Mouse (Mus musculus) c-Kit-positive CD71-positive TER-119-negative erythroid progenitor cells, embryonic 14.5 days (primary cell): ENCODE data around the gene Smim23.

Experiments used
- DNase-seq: peaks from one replicate; pipeline ENCODE4 v3.0.0-alpha.2; 2013; ENCODE audit warnings: low read depth

Smim23 gene

DNA sequence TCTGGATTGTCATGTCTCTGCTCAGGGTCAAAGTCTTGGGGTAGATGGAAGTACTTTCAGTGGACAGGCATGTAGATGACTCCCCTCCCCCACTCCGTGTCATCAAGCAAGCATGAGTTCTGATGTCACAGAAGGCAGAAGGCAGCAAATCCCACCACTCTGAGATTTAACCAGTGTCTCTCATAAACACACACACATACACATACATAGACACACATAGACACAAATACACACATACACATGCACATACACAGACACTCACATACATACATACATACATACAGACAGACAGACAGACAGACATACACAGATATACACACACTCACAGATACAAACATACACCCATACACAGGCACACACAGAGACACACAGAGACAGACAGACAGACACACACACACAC is at the start of gene Smim23:
Gene Smim23, minus strand, starts transcription at position 101 of the 400 bp plus-strand sequence.
- no peak for DNase-seq

DNA sequence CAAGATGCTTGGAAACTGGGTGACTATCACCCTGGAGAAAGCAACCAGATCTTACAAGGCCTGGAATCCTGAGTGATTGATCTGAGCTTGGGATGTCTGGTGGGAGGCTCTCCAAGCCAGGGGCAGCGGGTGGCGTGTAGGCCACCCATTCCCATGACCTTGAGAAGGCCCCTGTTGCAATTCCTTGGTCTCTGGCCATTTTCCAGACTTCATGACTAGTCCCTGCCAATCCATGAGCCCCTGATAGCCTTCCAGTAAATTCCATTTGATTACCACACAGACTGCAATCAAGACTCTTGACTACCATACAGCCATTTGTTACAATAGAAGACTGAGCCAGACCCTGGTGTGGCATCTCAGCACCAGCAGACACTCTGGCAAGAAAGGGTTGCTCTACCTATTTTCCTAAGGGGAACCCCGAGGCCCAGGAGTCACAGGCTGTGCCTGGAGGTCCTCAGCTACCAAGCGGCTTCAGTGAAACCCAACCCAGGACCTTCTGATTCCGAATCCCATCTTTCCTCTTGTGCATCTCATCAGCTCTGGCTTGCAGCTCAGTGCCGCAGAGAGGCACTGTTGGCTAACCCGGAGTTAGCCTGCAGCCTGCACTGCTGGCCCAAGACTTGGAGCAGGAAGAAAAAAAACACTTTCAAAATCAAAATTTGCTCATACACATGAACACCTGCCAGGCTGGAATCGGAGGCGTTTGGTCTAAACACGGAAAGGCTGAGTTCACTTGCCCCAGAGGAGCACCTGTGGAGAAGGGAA is 44.4 kb upstream of the Smim23 start:
- no peak for DNase-seq

DNA sequence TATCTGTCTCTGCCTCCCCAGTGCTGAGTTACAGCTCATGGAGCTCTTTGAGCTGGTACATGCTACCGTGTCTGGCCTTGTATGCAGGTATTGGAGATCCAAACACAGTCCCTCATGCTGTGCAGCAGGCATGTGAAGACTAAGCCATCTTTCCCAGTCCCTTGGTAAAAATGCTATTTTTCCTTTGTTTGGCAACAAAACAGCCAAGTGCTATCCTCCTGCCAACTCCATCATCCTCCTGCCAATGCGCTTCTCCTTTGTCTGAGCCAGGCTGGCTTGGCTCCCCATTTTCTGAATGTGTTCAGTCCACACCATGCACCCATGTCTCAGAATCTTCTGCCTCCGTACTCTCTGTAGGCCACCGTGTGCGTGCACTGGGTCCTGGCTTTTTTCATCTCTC is 40.2 kb upstream of the Smim23 start:
- DNase-seq, result no peak

DNA sequence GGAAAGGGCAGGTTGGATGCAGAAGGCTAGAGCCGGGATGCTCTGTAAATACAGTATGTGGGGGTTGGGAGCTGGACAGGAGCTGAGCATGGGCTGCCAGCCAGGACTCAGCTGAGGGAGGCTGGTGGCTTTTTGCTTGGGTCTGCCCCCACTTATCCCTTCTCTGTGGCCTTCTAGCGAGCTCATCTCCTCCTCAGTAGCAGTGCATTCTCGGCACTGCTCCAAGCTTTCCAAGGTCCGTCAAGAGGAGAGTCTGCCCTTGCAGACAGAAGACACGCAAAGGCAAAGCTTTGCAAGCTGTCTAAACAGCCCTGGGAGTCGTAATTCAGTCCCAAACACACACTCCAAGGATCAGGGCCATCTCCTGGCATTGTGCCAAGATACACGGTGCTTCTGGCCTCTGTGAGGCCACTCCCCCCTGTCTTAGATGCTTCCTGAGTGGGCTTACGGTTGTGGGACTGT is 33.0 kb upstream of the Smim23 start:
- DNase-seq, result no peak

DNA sequence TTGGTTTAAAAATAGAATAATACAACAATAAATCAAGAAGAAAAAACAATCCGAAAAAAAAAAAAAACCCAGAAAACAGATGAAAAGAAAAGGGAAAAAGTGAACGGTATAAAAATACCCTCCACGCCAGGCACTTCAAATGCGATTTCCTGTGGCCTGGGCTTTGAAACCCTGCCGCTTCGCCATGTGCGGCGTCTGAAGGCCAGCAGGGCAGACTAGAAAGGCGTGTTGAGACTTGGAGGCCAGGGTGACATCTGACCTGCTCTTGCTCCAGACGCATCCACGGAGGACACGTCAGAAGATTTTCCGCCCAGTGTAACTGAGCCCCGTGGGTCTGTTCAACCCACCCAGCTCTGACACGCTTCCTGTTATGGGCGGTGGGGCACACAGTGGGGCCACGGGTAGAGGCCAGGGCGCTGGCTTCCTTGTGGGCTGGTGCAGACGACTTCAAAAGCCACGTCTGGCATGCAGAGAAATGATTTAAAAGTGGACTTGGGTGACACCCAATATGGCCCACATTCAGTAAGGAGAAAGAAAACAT is 22.3 kb upstream of the Smim23 start:
- DNase-seq, result no peak

DNA sequence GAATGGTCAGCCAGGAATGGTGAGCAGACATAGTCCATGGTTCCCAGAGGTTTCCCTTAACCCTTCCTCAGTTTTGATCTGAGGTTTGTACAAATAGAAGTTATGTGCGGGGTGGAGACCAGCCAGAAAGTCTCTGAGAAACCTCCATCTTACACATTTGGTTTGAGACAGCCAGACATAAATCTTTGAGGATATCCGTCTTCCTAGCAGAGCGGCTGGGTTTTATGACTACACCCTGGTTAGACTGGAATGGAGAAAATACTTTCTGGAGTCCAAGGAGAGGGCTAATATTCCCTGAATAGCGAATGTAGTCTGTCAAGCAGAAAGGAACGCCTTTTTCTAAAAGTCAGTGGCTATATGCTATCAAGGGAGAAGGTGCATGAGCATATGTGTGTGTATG is 16.8 kb upstream of the Smim23 start:
- DNase-seq, result no peak

DNA sequence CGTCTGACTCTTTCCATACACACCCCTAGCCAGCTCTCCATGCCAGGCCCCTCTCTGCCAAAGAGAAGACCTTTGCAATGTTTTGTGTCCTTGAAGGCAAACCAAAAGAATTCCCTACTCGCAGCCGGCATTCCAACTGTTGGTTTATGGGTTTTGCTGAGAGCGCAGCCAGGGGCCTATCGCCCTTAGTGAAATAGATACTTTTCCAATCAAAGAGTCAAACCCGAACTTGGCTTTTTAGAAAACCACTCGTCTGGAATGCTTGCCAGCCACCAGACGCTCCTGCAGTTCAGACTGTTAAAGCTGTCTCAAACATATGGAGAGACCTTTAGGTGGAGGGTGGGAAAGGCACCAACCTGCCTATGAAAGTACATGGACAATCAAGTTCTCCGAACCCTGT is 15.9 kb upstream of the Smim23 start:
- DNase-seq, result no peak

DNA sequence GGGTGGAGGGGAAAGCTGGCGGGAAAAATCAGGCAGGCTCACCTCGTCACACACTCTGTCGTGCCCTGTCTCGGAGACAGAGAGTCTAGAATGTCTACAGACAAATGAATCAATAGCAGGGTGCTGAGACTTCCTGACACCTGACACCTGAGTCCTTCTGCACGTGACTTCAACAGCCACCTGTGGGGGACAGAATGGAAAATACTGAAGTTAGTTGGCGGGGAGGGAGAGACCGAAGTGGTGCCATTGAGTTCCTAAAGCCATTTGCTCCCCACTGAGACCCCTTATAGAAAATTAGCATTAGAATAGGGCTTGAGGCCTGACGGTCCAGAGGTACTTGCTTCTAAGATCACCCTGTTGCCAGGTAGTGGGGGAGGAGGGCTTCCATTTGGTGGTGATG is 10.6 kb upstream of the Smim23 start:
- no peak for DNase-seq

DNA sequence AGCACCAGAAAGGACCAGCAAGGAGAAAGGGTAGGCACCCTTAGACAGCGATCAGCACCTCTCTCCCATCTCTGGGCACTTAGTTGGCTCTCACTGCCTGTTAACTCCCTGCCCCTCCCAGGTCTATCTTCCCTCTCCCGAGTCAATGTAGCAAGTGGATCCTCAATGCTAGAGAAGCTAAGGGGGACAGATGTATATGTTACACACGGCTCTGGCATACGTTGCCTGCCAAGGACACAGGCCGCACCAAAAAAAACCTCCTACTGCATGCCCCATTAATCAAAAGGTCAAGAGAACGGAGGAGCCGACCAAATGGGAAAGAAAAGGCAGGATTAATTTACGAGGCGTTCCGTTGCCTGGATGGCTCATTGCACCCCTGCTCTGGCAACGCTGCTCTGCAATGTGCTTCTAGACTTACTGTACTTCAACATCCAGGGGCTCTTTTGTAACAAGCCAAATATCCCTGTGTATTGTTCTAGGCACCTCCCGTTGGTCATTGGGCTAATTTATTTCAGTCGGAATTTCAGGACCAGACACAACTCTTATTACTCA is 10.0 kb upstream of the Smim23 start:
- no peak for DNase-seq

DNA sequence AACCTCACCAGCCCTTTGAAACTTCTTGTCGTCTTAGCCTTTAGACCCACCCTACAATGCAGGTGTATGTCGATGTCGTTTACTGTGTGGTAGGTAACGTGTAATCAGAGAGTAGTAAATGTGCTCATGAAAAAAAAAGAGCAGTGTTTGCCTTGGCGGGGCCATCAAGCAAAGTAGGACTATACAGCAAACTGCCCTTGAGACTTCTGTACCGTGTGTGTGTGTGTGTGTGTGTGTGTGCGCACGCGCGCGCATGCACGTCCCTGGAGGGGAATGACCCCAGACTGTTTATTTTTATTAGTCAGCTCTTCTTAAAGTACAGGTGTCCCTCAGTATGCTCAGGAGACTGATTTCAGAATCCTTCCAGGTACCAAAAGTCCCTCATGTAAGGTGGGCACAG is 6.8 kb downstream of the Smim23 start:
- DNase-seq, result no peak

DNA sequence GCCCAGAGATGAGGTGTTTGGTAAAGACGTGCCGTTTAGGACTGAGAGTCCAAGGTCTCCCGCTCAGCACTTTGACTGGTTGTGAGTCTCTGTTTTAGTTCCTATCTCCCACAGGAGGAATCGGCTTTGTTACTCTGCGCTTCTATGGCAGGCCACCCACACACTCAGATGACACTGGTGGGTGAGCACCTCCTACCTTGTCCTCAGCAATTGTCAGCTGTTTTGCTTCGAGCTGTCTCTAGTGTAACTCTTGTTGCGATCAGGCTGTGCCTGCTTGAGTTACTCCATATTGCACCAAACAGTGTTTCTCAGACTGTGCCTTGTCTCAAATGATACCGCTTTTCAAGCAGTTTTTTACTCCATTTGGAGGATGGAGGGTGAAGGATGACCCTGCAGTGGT is 10.1 kb downstream of the Smim23 start:
- no peak for DNase-seq

DNA sequence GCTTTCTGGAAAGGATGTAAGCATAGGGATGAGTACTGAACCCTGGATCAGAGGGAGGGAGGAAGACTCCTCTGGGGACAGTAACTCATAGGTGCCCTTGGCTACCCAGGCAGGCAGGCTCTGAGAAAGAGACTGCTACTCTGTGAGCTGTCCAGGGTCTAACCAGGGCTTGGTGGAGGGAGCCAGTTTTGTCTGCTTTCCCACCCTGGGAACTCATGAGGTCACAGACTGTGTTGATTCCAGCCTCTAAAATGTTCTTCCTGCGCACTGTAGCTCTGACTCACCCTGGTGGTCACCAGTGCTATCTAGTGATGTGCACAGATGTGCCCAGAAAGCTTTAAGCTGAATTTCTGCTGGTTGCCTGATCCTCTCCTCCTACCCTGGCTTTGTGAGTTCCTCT is 15.3 kb downstream of the Smim23 start:
- DNase-seq, result no peak

DNA sequence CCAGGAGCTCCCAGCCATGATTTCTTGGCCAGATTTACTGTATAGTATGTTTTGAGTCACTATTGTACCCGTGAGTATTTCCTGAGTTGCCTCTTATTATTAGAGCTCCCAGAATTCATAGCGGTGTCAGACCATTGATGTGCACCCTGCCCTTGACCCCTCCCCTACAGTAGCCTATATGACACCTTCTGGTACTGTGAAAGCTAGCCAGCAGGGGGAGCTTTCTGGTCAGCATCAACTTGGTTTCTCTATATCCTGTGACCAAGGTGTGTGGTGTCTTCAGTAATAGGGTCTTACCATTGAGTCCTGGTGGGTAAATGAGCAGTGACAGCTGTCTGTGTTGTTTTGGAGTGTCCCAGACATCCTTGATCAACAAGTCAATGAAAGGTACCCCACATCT is 18.4 kb downstream of the Smim23 start:
- no peak for DNase-seq

DNA sequence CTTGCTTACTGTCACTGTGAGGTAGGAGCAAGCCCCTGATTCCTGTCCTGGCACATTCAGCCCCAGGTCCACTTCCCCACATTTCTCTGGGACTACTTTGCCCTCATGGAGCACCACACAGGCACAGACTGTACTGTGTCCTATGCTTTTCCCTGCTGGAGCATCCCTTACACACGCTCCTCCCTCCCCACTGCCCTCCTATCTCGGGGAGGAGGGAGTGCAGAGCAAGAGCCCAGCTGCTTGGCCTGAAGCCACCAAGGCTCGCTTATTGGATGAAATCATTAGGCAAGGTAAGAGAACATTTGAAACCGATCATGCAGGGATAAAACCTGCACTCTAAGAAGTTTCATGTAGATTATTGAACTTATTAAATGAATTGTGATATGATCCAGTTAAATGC is 20.7 kb downstream of the Smim23 start:
- DNase-seq, result no peak

DNA sequence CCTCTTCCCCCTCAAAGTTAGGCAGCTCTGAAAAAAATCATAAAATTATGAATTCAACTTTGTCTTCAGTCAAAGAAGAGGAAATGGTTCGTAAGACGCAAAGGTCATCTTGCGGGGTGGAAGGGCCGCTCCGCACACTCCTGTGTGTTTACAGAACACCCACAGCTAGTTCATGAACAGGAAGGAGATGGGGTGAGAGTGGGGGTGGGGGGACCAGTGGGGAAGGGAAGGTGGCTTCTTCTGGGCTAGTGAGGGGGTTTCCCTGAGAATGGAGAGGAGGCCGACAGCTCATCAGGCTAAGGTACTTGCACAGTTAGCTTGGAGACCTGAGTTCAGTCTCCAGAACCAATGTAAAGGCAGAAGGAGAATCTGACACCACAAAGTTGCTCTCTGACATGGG is 22.7 kb downstream of the Smim23 start:
- no peak for DNase-seq

DNA sequence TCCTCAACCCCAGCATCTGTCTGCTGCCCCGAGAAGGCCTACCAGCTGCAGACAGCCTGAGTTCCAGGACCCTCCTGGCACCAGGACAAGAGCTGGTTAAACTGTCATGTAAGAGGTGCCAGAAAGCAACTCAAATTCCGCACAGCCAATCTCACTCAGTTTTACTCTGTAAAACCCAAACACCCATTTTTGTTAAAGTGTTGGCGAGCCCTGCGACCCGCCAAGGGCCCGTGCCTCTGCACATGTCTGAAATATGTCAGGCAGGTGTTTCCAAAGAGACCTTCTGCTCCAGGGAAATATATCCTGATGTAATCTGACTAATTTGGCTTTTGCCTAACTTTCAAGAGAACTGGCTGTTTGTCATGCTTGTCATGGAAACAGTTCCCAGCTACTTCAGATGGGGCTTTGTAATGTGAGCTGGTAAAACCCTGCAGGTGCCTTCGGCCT is 23.5 kb downstream of the Smim23 start:
- DNase-seq, result no peak

DNA sequence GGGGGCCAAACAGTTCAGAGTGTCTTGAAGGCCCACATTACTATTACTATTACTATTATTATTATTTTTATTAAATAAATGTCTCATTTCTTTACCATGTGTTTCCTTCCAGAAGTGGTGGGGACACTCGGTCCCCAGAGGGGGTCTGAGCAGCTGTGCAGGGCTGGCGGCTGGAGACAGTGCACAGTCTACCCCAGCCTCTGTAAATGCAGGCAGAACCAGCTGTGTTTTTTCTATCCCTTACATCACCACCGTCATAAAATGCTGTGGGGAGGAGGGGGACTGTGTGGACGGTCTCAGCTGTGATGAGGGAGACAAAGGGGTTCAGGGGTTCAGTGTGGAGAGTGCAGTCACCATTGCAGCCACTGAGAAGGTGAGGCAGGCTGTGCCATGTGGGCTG is 26.0 kb downstream of the Smim23 start:
- no peak for DNase-seq

DNA sequence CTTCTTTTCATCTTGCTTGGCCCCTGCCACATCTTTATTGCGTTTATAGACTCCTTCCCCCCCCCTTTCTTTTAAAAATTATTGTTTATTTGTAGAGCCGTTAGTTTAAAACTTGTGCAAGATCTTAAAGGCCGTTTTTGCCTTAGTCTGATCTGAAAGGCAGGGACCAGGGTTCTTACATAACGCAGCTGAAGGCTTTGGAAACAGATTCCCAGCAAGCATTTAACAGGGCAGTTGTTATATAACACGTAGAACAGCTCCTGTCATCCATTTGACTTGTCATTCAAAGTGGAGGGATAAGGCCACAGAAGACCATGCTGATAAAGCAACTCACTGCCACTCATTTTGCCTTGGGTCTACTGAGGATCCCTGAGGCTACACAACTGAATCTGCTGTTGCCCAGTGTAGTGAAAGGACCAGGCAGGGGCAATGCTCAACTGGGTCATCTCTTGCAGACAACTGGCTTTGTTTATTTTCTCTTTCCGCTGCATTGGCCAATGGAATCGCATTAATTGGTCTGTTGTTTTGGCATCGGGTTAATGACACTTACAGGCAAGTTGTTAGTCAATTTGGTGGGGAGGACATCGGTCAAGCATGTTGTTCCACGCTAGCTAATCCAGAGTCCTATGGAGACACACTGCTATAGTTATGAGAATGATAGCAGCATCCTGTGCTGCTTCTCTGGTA is 29.5 kb downstream of the Smim23 start:
- no peak for DNase-seq

DNA sequence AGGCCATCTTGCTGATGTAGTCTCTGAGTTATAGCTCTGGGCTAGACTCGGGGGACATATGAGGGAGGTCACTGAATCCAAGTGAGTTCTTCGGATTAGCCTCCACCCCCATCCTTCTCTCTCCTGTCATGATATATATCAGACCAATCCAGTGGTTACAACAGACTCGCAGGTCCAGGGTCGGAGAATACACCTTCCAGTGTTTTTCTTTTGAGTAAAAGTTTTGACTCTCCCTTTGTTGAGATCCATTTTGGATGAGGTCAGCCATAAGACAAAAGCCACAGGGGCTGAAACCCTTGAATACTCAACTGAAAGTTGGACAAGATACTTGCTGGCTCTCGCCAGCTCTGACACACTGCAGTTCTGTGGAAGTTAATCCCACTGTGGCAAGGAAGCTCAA is 38.2 kb downstream of the Smim23 start:
- DNase-seq, result no peak

DNA sequence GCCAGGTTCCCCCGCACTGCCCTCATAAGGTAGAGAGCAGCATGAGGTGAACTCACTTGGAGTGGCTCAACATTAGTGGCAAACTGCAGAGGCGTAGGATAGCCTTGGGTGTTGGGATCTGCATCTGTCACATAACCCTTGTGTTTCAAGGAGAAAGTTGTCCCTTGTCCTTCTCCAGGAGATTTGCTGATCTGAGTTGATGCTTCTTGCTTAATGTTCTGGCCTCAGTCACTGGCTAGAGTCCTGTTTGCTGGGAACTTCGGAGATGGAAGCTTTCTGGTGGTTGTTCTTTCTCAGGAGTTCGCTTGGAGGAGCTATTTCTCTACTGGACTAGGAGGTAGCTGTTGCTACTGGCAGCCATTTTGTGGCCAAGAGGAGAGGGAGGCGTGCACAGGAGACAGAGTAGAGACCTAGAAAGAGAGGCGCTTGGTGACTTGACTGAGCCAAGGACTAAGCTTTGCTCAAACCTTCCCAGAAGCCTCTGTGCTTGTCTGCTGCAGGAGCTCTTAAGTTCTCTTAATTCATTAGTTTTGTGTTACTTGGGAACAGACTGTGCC is 38.7 kb downstream of the Smim23 start:
- no peak for DNase-seq

DNA sequence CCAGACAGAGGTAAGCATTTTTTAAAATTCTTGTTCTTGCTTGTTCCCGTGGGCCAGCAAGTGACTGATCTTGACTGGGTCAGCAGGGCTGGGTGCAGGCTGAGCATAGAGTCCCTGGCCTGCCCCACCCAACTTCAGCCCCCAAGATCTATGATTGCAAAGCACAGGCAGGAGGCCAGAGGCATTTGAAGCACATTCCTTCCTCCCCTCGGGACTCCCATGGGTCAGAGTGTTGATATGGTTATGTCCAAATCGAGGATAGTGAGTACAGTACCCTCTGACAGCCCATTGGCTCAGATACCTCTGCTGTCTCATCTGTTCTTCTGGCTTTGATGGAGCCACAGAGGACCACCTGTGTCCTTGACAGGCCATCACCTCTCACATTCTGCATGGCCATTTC is 41.7 kb downstream of the Smim23 start:
- DNase-seq, result no peak

DNA sequence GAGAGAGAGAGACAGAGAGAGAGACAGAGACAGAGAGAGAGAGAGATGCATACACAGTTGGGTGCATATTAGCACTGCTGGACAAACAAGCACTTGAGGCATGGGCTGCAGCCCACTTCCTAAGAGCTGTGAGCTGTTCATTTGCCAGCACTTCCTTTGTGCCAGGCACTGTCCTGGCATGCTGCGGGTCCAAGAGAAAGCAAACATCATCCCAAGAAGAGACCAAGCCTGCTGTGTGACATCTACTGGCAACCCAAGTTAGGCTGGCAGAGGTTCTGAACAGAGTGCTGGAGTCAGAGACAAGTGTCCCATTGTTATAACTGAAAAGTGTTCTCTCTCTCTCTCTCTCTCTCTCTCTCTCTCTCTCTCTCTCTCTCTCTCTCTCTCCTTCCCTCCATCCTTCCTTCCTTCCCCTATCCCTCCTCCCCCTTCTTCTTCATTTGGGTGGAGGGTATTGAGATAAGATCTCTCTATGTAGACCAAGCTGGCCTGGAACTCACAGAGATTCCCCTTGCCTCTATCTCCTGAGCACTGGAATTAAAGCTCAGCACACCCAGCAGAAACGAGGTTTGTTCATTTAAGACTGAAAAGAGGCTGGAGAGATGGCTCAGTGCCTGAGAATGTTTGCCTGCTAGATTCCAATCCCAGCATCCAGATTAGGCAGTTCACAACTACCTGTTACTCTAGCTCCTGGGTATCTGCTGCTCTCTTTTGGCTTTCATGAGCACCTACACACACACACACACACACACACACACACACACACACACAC is 42.6 kb downstream of the Smim23 start:
- DNase-seq, result no peak
